Mouse (Mus musculus) cortical plate, adult 2 months (tissue): ENCODE measurements around the gene Hoxa10. TPM values are rescaled to one million over a fixed set of nuclear protein-coding genes. Genes with fewer than 3 reads are reported as not detected.

ENCODE experiments used
- H3K27ac ChIP-seq: fragments of 200-500 bp; 2 replicates; pipeline ENCODE4 v1.5.1; 2012; ENCODE audit warnings: low read length, control low read depth, inconsistent platforms; ENCODE audit not compliant: insufficient read depth
- H3K4me1 ChIP-seq: fragments of 200-500 bp; 2 replicates; pipeline ENCODE4 v1.6.1; 2011; ENCODE audit warnings: low read length; ENCODE audit not compliant: control insufficient read depth, insufficient read depth
- H3K4me3 ChIP-seq: fragments of 200-500 bp; 2 replicates; pipeline ENCODE4 v1.5.1; 2011; ENCODE audit warnings: mild to moderate bottlenecking, low read length, control low read depth; ENCODE audit not compliant: insufficient read depth
- CTCF ChIP-seq: fragments of 200-500 bp; IDR thresholded peaks from 2 replicates; pipeline ENCODE4 v1.5.1; 2011; ENCODE audit warnings: mild to moderate bottlenecking, control low read depth, low read length; ENCODE audit not compliant: insufficient read depth; ENCODE audit errors: extremely low read depth
- POLR2A ChIP-seq: fragments of 200-500 bp; IDR thresholded peaks from 2 replicates; pipeline ENCODE4 v1.6.1; 2011; ENCODE audit warnings: mild to moderate bottlenecking, low read length, control low read depth; ENCODE audit not compliant: insufficient read depth; ENCODE audit errors: extremely low read depth
- polyA plus RNA-seq: library from polyadenylated mRNA; depleted of rRNA; stranded (reverse); fragments of >200 nt; gene quantifications from 2 replicates; pipeline ENCODE4 v1.2.3, GENCODE M21; 2012

Gene Hoxa10
- polyA plus RNA-seq, 1 experiment = not detected

DNA sequence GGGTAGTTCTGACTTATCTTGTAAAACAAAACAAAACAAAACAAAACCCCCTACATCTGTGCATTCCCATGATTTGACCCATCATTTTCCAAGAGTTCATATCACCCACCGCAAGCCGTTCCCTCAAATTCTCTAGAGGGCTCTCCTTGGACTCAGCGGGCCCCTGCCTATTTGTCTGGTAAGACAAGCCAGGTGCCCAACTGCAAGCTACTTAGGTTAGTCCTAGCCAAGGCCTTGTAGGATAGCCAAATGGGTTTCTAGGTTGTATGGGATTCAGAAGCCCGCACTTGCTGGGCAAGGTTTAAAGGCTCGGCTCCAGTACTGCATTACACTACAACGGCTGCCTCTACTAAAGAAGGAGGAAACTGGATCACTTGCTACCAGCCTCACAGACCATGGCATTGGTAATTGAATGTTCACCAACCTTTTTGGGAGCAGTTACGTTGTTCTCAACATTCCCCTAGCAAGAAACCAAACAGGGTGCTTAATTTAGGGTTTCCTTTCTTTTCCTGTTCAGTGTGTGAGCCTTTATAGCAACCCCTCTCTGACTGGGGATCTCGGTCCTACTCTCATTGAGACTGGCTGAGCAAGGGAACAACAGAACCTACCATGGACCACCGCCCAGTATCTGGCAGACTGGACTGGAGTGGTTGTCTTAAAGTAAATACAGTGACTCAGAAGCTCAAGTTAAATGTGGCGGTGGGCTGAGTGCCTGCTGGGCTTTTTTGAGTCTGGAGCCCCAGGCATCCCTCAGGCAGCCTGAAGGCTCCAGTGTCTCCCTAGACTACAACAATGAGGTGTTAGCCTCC lies 3.1 kb downstream of the Hoxa10 start:
- TF ChIP-seq CTCF (no peak), POLR2A (no peak)
- Histone ChIP-seq H3K27ac (no peak overlapping the region), H3K4me1 (no peaks in the 10 kb centered on the region), H3K4me3 (no peak overlapping the region)

DNA sequence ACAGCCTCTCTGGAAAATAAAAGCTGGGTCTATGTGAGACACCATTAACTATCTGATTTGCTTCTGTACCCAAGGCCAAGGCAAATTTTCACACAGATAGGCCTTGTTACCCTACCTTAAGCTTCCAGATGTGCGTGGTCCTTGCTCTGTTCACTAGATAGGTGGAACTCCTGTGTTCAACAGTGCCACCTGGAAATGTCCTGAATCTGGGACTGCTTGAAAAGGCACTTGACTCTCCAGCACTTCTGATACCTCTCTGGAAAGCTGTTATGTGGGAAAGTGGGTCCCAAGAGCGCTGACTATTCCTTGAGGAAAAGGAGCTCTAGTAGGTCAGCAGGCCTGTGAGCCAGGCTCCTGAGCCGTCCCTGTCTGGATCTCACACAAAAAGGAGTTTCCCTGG lies 3.8 kb downstream of the Hoxa10 start:
- no peak overlapping the region for H3K27ac ChIP-seq
- no peaks in the 10 kb centered on the region for H3K4me1 ChIP-seq
- no peak overlapping the region for H3K4me3 ChIP-seq
- TF ChIP-seq POLR2A (no peak), CTCF (no peak)

DNA sequence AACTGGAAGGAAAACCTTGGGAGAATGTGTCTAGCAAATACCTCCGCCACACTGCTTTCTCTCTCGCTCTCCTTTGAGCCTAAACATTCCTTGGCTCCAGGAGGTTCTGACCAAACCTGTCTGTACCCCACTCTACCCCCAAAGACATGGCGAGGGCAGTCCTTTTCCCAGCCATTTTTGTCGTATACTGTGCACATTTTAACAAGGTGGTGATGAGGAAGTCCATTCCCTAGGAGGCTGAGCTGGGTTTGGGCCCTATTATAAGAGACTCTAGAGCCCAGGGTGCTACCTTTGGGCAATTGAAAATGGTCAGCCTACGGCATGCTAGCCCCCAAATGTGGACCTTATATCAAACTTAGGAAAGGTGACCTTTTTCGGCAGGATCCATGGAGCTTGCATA lies 4.8 kb downstream of the Hoxa10 start:
- no peak overlapping the region for H3K4me3 ChIP-seq
- no peak overlapping the region for H3K27ac ChIP-seq
- no peaks in the 10 kb centered on the region for H3K4me1 ChIP-seq
- TF ChIP-seq CTCF (no peak), POLR2A (no peak)

DNA sequence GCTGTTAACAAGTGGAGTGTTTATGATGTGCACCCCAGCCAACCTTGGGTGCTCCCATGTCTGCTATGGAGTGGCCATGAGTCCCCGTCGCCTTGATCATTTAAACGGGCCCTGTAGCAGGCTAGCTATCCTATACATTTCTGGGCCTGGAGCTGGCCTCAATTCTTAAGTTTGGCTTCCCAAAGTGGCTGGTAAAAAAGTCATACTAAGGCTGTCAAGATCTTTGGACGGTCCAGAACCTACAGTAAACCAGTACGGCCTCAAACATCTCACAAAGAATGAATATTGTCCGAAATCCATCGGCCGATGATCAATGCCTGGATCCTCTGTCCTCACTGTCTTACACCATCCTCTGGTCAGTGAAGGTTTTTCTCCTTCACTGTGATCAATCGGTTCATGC lies 5.4 kb downstream of the Hoxa10 start:
- Histone ChIP-seq H3K4me3 (no peak overlapping the region), H3K27ac (no peak overlapping the region), H3K4me1 (no peaks in the 10 kb centered on the region)
- TF ChIP-seq CTCF (no peak), POLR2A (no peak)

DNA sequence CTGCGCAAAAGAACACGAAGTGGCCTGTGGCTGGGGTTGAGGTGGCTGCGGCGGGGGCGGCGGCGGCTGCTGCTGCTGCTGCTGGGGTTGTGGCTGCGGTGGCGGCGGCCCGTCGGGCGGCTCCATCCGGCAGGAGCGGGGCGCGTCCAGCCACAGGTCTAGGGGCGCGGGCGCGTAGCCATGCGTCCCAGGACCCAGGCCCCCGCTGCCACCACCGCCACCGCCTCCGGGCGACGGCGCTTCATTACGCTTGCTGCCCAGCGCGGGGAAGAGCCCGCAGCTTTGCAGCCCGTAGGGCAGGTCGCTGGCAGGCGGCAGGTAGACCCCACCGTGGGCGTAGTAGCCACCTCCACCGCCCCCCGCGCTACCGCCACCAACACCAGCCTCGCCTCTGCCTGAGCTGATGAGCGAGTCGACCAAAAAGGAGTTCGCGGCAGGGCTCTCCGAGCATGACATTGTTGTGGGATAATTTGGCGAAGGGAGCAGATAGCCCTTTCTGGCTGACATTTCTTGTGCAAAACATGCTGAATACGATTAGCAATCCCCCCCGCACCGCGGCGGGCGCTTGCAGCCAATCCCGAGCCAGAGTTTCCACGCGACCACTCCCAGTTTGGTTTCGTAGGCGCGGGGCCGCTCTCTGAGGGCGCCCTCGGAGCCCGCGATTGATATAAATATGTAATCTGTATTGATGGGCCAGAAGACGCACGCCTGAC lies 6.1 kb downstream of the Hoxa10 start:
- Histone ChIP-seq H3K27ac (no peak overlapping the region), H3K4me3 (no peak overlapping the region), H3K4me1 (no peaks in the 10 kb centered on the region)
- TF ChIP-seq POLR2A = no peak
- no peak for TF ChIP-seq CTCF

DNA sequence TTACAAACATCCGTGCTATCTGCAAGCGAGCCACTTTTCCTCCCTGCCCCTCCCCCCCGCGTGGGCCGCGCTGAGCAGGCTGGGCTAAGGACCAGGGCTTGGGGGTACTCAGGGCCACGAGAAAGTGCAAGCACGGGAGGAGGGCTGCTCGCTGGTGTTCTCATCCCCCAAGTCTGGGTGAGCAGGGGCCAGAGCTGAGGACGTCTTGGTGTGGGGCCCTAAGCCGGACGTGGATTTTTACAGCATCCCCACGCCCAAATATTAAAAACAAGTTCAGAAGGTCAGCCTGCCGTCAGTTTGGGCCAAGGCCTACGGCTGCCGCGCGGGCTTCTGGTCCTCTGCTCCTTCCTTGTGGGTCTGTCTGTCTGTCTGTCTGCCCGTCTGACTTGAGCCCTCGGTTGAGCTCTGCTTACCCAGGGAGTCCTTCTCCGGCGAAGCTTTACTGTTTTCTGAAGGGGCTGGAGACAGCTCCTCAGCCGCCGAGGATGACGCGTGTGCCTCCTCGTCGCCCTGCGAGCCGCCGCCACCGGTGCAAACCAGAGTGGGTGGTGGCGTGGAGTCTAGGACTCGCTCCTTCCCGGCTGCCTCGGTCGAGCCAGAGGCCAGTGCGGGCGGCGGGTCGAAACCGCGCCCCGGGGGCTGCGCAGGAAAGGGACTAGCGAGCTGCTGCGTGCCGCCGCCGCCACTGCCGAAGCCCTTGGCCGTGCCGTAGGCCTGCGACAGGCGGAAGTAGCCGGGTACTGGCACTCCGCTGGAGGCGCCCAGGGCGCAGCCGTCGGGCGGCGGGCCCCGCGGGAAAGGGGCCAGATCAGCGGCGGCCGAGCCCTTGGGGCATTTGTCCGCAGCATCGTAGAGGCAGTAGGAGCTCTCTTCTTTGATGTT lies 6.9 kb downstream of the Hoxa10 start:
- Histone ChIP-seq H3K4me1 (no peaks in the 10 kb centered on the region), H3K4me3 (no peak overlapping the region), H3K27ac (no peak overlapping the region)
- no peak for TF ChIP-seq POLR2A
- no peak for TF ChIP-seq CTCF

DNA sequence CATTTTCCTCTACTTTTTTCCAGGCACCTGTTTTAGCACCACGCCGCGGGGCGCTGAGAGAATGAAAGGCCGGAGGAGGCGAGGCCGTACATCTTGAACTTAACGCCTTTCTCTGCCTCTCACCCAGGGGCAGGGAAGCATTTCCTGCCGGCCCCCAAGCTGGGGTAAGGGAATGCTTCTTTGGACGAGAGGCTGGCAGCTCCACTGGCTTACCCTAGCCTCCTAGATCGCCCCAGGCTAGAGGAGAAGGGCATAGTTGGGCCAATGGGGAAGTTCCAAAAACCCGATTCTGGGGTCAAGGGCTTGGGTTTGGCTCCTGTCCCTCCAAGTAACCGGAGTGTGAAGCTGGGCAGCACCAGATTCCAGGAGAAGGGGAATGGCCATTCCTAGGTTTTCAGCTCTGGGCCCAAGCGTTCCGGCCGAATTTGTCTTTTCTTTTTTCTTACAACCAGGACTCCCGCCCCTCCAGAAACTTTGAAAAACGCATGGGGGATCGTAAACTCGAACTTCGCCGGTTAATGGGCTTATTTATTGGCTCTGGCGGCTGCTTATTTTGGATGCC lies 7.6 kb downstream of the Hoxa10 start:
- Histone ChIP-seq H3K4me1 (no peaks in the 10 kb centered on the region), H3K27ac (no peak overlapping the region), H3K4me3 (no peak overlapping the region)
- no peak for TF ChIP-seq POLR2A
- no peak for TF ChIP-seq CTCF

DNA sequence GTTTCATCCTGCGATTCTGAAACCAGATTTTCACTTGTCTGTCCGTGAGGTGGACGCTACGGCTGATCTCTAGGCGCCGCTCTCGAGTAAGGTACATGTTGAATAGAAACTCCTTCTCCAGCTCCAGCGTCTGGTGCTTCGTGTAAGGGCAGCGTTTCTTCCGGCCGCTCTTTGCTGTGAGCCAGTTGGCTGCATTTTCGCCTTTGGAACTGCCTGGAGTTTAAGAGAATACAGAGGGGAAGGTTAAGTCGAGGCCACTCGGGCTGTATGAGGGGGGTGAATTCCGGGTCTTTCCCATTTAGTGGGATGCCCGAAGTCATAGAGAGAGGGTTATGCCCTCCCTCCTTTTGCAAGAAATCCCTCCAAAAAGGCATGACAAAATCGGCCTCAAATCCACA lies 8.1 kb downstream of the Hoxa10 start:
- TF ChIP-seq POLR2A = no peak
- no peak for TF ChIP-seq CTCF
- Histone ChIP-seq H3K4me1 (no peaks in the 10 kb centered on the region), H3K27ac (no peak overlapping the region)

DNA sequence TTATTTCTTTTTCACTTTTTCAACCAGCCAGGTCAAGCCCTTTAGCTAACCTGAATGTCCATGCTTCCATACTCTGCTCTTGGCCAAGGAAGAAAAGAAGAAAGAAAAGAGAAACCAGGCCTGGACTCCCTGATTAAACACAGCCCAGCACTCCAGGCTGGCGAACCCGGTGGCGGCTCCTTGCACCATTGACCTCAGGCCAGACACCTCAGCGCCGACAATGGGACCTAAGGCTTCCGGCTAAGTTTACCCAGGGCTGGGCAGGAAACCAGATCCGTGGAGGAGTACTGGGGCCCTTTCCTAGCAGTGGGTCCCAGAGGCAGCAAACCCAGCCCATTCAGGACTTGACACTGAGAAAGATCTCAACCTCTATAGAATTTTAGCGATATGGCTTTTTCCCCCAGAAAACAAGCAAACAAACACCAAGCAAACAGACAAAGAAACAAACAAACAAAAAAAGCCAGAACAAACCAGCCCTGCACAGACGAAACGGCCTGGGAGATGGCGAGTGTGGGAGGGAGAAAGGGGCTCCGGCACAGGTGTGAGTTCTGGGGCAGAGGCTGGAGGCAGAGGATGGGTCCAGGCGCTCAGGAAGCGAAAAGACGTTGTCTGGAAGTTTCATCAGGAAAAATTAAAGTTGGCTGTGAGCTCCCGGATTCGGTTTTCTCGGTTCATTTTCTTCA lies 8.6 kb downstream of the Hoxa10 start:
- TF ChIP-seq POLR2A (no peak), CTCF (no peak)
- H3K27ac ChIP-seq = no peak overlapping the region
- H3K4me3 ChIP-seq = no peak overlapping the region

More for the DNA sequence above, 8.1 kb downstream of the Hoxa10 start:
- H3K4me3 ChIP-seq = no peak overlapping the region

More for the DNA sequence above, 8.6 kb downstream of the Hoxa10 start:
- H3K4me1 ChIP-seq = no peaks in the 10 kb centered on the region
